Mouse (Mus musculus): ENCODE results near the gene Rpl13a. TPM values are rescaled to one million over a fixed set of nuclear protein-coding genes. Genes with fewer than 3 reads are reported as not detected.
"Not testable (repeated sequence)": the region's sequence is repeated elsewhere in the genome, so short reads cannot be mapped to it uniquely, and the experiment has no call there.

Rpl13a gene
- polyA plus RNA-seq, 1 experiment: 3,729 TPM

DNA sequence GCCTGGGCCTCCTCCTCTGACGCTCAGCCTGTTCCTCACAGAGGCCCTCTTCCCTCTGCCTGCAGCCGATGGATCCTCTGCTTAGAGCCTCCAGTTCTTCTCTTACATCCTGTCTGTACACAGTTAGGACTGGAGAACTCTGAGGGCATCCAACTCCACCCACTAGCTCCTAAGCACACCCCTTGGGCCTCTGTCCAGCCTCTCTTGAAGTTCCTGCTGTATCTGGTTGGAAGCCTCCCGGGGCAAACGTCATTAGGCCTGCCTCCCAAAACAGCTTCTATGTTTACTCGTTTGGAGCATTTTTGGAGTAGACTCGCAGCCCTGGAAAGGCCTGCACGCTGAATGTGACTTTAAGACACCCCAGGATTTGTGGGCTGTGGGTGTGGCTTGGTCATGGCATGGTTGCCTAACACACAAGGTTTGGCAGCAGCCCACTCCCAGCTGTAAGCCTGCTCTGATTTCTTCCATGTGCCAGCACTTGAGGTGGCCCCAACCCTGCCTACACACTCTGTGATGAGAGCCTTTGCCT lies 24.8 kb downstream of the Rpl13a start, which contains the start of gene Fcgrt:
Fcgrt (minus strand) TSS at position 200 of the 529 bp plus-strand sequence.
- Histone ChIP-seq H3K27ac (ENCODE audit: insufficient read depth, low read length) (no peak within 1 kb of the TSS), H3K9ac (ENCODE audit: low read depth, poor library complexity, severe bottlenecking) (no peak within 1 kb of the TSS), H3K9me3 (replicated peaks; ENCODE audit: control insufficient read depth, insufficient read depth, low read length, poor library complexity, severe bottlenecking) (no peaks in the 10 kb centered on the region), H3K27me3 (ENCODE audit: control insufficient read depth, insufficient read depth, low read length, poor library complexity, severe bottlenecking) (no peaks in the 10 kb centered on the region), H3K36me3 (ENCODE audit: control insufficient read depth, insufficient read depth, low read length, poor library complexity, severe bottlenecking) (no peaks in the 10 kb centered on the region), H3K4me3 (ENCODE audit: low read depth, low read length) (no peak within 1 kb of the TSS), H3K4me1 (ENCODE audit: control insufficient read depth, insufficient read depth, low read length) (peaks cover 2% of the 10 kb centered on the region)
- TF ChIP-seq POLR2A (IDR thresholded peaks at IDR 0.05; ENCODE audit: insufficient read depth, low read length) (no peak), CTCF (IDR thresholded peaks at IDR 0.05; ENCODE audit: low read depth, low read length) (no peak), EP300 (IDR thresholded peaks at IDR 0.05; ENCODE audit: insufficient read depth, low read depth, low read length) (no peak)

DNA sequence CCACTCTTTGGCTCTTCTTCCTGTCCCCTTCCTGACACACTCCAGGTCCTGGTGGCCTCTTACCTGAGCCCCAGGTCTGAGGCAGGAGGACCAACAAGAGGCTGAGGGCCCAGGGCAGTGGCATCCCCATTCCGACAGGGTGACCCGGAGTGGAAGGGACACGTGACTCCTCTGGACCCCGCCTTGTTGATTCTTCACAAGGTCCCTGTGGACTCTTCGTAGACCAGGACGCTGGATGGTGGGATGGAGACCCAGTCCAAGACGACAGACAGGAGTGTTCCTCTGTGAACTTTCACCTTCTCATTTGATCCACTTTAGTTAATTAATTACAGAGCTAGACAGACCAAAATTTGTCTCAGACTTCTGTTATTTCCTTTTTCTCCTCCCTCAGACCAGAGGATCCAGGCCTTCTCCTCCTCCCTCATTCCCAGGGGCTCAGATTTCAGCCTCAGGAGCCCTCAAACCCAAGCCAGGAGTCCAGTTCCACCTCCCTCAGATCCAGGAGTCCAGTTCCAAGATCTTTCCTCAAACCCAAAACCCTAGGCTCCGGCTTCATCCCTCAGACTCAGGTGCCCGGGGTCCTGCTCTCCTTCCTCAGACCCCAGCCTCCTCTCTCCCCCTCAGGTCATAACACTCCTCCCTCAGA lies 25.5 kb downstream of the Rpl13a start:
- Histone ChIP-seq H3K4me1 (ENCODE audit: control insufficient read depth, insufficient read depth, low read length) (peaks cover 2% of the 10 kb centered on the region), H3K27ac (ENCODE audit: insufficient read depth, low read length) (no peak overlapping the region), H3K4me3 (ENCODE audit: low read depth, low read length) (no peak overlapping the region), H3K9ac (ENCODE audit: low read depth, poor library complexity, severe bottlenecking) (no peak overlapping the region), H3K27me3 (ENCODE audit: control insufficient read depth, insufficient read depth, low read length, poor library complexity, severe bottlenecking) (no peaks in the 10 kb centered on the region), H3K36me3 (ENCODE audit: control insufficient read depth, insufficient read depth, low read length, poor library complexity, severe bottlenecking) (no peaks in the 10 kb centered on the region), H3K9me3 (replicated peaks; ENCODE audit: control insufficient read depth, insufficient read depth, low read length, poor library complexity, severe bottlenecking) (no peaks in the 10 kb centered on the region)
- no peak for TF ChIP-seq CTCF (IDR thresholded peaks at IDR 0.05; ENCODE audit: low read depth, low read length)
- TF ChIP-seq EP300 (IDR thresholded peaks at IDR 0.05; ENCODE audit: insufficient read depth, low read depth, low read length): no peak
- TF ChIP-seq POLR2A (IDR thresholded peaks at IDR 0.05; ENCODE audit: insufficient read depth, low read length): no peak

DNA sequence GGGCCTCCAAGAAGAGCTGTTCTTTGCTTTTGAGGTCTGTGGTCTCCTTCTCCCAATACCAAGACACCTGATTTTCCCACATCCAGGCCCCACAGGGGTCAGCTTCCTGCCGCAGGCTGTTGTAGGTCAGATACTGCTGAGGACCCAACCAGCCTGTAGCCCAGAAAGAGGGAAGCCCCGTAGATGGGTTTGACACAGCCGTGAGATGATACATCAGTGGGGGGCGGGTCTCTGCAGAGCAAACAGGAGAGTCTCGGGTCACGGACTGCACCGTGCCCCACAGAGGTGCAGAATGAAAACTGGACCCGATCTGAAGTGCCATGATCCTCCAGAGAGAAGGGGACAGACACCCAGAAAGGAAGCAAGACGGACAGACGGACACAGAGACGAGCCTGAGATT lies 26.1 kb downstream of the Rpl13a start:
- no peak overlapping the region for H3K27ac ChIP-seq (ENCODE audit: insufficient read depth, low read length)
- H3K9ac ChIP-seq (ENCODE audit: low read depth, poor library complexity, severe bottlenecking): no peak overlapping the region
- H3K4me3 ChIP-seq (ENCODE audit: low read depth, low read length): no peak overlapping the region
- no peaks in the 10 kb centered on the region for H3K27me3 ChIP-seq (ENCODE audit: control insufficient read depth, insufficient read depth, low read length, poor library complexity, severe bottlenecking)
- no peak for TF ChIP-seq EP300 (IDR thresholded peaks at IDR 0.05; ENCODE audit: insufficient read depth, low read depth, low read length)
- no peak for TF ChIP-seq CTCF (IDR thresholded peaks at IDR 0.05; ENCODE audit: low read depth, low read length)
- no peak for TF ChIP-seq POLR2A (IDR thresholded peaks at IDR 0.05; ENCODE audit: insufficient read depth, low read length)
- H3K36me3 ChIP-seq (ENCODE audit: control insufficient read depth, insufficient read depth, low read length, poor library complexity, severe bottlenecking): no peaks in the 10 kb centered on the region
- peaks cover 2% of the 10 kb centered on the region for H3K4me1 ChIP-seq (ENCODE audit: control insufficient read depth, insufficient read depth, low read length)
- H3K9me3 ChIP-seq (replicated peaks; ENCODE audit: control insufficient read depth, insufficient read depth, low read length, poor library complexity, severe bottlenecking): no peaks in the 10 kb centered on the region

DNA sequence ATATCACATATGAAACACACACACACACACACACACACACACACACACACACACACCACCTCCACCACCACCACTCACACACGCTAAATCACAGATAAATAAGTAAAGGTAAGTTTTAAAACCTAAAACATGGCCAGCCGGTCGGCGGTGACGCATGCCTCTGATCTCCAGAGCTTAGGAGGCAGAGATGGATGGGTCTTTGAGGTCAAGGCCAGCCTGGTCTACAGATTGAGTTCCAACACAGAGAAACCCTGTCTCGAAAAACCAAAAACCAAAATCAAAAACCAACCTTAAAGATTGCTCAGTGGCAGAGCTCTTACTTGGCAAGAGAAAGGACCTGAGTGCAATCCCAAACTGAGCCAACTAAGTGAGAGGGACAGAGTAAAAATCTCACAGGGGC lies 28.5 kb downstream of the Rpl13a start:
- Histone ChIP-seq H3K9ac (ENCODE audit: low read depth, poor library complexity, severe bottlenecking) (no peak overlapping the region), H3K4me1 (ENCODE audit: control insufficient read depth, insufficient read depth, low read length) (peaks cover 3% of the 10 kb centered on the region)

DNA sequence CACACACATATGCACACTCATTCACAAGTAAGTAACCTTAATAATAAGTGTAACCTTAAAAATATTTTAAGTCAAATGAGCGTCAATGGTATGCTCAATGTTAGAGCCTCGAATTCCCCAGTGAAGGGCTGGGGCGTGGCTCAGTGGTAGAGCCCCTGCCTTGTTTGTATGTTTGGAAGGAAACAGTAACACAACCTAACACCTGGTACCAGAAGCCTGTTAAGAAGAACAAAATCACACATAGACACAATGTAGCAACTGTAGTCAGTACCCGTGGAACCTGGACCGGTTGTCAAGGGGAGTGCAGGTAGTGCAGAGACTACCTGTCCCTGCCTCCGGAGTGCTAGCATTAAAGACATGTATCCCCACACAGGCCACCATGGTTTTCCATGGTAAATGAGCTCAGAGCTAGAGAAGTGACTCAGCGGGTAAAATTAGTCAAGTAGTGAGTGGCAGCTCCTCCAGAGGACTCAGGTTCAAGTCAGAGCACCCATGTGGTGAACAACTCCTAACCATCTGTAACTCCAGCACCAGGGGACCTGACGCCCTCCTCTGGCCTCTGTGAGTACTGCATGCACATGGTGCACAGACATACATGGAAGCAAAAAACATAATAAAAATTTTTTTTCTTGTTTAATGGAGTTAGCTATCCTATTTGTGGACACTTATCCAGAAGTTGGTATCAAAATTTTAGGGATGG lies 29.9 kb downstream of the Rpl13a start:
- Histone ChIP-seq H3K9ac (ENCODE audit: low read depth, poor library complexity, severe bottlenecking) (no peak overlapping the region), H3K36me3 (ENCODE audit: control insufficient read depth, insufficient read depth, low read length, poor library complexity, severe bottlenecking) (no peaks in the 10 kb centered on the region), H3K9me3 (replicated peaks; ENCODE audit: control insufficient read depth, insufficient read depth, low read length, poor library complexity, severe bottlenecking) (no peaks in the 10 kb centered on the region), H3K27ac (ENCODE audit: insufficient read depth, low read length) (no peak overlapping the region), H3K4me1 (ENCODE audit: control insufficient read depth, insufficient read depth, low read length) (peaks cover 2% of the 10 kb centered on the region), H3K4me3 (ENCODE audit: low read depth, low read length) (no peak overlapping the region), H3K27me3 (ENCODE audit: control insufficient read depth, insufficient read depth, low read length, poor library complexity, severe bottlenecking) (no peaks in the 10 kb centered on the region)
- TF ChIP-seq POLR2A (IDR thresholded peaks at IDR 0.05; ENCODE audit: insufficient read depth, low read length): no peak
- peak; percentile 69 for TF ChIP-seq CTCF (IDR thresholded peaks at IDR 0.05; ENCODE audit: low read depth, low read length)
- TF ChIP-seq EP300 (IDR thresholded peaks at IDR 0.05; ENCODE audit: insufficient read depth, low read depth, low read length): no peak

More for the DNA sequence above, 28.5 kb downstream of the Rpl13a start:
- Histone ChIP-seq H3K4me3 (ENCODE audit: low read depth, low read length) (no peak overlapping the region), H3K9me3 (replicated peaks; ENCODE audit: control insufficient read depth, insufficient read depth, low read length, poor library complexity, severe bottlenecking) (no peaks in the 10 kb centered on the region), H3K36me3 (ENCODE audit: control insufficient read depth, insufficient read depth, low read length, poor library complexity, severe bottlenecking) (no peaks in the 10 kb centered on the region), H3K27ac (ENCODE audit: insufficient read depth, low read length) (no peak overlapping the region), H3K27me3 (ENCODE audit: control insufficient read depth, insufficient read depth, low read length, poor library complexity, severe bottlenecking) (no peaks in the 10 kb centered on the region)
- TF ChIP-seq EP300 (IDR thresholded peaks at IDR 0.05; ENCODE audit: insufficient read depth, low read depth, low read length) (no peak), POLR2A (IDR thresholded peaks at IDR 0.05; ENCODE audit: insufficient read depth, low read length) (no peak), CTCF (IDR thresholded peaks at IDR 0.05; ENCODE audit: low read depth, low read length) (no peak)

DNA sequence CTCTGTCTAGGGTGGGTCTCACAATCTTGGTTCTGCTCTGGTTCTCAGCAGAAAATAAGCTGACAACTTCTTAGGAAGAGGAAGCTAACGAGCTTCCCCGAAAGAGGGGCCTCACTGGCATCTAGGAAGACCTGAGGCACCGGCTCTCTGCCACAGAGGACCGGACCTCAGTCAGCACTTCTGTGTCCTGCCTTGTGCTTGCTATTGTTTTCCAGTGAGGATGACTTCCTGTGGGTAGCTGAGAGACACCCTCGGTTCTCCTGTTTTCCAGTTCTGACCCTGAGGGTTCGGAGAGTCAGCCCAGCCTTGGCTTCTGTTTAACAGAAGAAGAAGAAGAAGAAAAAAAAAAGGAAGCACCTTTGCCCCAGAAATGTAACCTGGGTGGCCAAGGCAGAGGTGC lies 31.1 kb downstream of the Rpl13a start:
- no peak overlapping the region for H3K9ac ChIP-seq (ENCODE audit: low read depth, poor library complexity, severe bottlenecking)
- H3K9me3 ChIP-seq (replicated peaks; ENCODE audit: control insufficient read depth, insufficient read depth, low read length, poor library complexity, severe bottlenecking): no peaks in the 10 kb centered on the region
- H3K36me3 ChIP-seq (ENCODE audit: control insufficient read depth, insufficient read depth, low read length, poor library complexity, severe bottlenecking): no peaks in the 10 kb centered on the region
- no peaks in the 10 kb centered on the region for H3K27me3 ChIP-seq (ENCODE audit: control insufficient read depth, insufficient read depth, low read length, poor library complexity, severe bottlenecking)
- TF ChIP-seq CTCF (IDR thresholded peaks at IDR 0.05; ENCODE audit: low read depth, low read length) (no peak), EP300 (IDR thresholded peaks at IDR 0.05; ENCODE audit: insufficient read depth, low read depth, low read length) (no peak), POLR2A (IDR thresholded peaks at IDR 0.05; ENCODE audit: insufficient read depth, low read length) (no peak)
- peaks cover 6% of the 10 kb centered on the region for H3K4me1 ChIP-seq (ENCODE audit: control insufficient read depth, insufficient read depth, low read length)
- no peak overlapping the region for H3K27ac ChIP-seq (ENCODE audit: insufficient read depth, low read length)
- no peak overlapping the region for H3K4me3 ChIP-seq (ENCODE audit: low read depth, low read length)

DNA sequence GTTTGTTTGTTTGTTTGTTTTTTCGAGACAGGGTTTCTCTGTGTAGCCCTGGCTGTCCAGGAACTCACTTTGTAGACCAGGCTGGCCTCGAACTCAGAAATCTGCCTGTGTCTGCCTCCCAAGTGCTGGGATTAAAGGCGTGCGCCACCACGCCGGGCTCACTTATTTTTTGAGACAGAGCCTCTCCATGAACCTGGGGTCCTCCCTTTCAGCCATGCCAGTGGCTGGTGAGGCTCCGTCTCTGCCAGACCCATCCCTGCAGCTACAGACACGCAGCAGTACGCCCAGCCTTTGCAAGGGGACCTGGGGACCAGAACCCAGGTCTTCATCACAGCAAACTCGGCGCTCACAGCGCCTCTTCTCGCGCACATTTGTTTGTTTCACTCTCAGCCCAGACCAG lies 32.6 kb downstream of the Rpl13a start:
- not testable (repeated sequence) for H3K4me1 ChIP-seq (ENCODE audit: control insufficient read depth, insufficient read depth, low read length); H3K36me3 ChIP-seq (ENCODE audit: control insufficient read depth, insufficient read depth, low read length, poor library complexity, severe bottlenecking); H3K9me3 ChIP-seq (replicated peaks; ENCODE audit: control insufficient read depth, insufficient read depth, low read length, poor library complexity, severe bottlenecking); H3K9ac ChIP-seq (ENCODE audit: low read depth, poor library complexity, severe bottlenecking); H3K4me3 ChIP-seq (ENCODE audit: low read depth, low read length); H3K27ac ChIP-seq (ENCODE audit: insufficient read depth, low read length); H3K27me3 ChIP-seq (ENCODE audit: control insufficient read depth, insufficient read depth, low read length, poor library complexity, severe bottlenecking)
